Mouse (Mus musculus): ENCODE measurements around the gene Nup107.

Gene Nup107

DNA sequence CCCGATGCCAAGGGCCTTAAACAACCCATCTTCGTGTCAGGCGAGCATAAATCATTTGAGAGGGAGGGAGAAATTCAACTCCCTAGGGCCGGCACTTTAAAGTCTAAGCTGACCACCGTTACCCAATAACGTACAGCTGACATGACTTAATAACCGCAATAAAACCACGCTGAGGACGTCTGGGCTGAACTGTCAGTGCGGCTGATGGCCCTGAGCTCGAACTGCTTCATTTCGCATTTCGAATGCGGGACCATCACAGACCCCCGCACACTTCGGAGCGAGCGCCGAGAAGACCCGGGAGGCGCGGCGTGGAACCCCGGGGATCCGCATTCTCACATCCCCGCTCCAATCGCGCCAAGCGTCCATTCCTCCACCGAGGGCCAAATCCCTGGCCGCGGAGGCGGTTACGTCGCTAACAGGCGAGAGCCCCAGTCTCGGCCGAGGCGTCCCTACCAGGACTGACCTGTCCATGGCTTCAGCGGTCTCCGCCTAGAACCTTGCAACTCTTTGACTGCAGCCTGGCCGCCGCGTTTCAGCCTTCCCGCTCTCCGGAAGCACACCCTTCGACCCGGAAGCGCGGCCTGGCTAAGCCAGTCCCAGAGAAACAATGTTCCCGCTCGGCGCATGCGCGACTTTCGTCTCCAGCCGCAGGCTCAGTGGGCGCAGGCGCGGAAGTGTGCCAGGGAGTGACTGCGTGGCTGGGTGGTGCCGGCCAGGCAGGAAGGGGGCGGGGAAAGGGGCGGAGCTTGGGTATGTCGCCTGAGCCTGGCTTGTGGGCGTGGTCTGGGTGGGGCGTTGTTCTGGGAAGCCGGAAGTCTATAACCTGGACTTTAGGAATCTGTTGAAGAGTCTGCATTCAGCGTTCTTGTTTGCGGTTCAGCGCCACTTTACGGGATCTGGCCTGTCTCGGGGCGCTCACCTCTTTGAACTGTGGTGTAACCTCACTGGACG lies at the start of gene Nup107:
Gene Nup107 (minus strand): TSS at position 565 of the 951 bp plus-strand sequence.
- DNase-seq: peak; percentile 100

- DNase-seq: no peak
These were observed 49.3 kb upstream of the Nup107 start for GRCm38 (mm10) chr10:117841765-117842164.

DNA sequence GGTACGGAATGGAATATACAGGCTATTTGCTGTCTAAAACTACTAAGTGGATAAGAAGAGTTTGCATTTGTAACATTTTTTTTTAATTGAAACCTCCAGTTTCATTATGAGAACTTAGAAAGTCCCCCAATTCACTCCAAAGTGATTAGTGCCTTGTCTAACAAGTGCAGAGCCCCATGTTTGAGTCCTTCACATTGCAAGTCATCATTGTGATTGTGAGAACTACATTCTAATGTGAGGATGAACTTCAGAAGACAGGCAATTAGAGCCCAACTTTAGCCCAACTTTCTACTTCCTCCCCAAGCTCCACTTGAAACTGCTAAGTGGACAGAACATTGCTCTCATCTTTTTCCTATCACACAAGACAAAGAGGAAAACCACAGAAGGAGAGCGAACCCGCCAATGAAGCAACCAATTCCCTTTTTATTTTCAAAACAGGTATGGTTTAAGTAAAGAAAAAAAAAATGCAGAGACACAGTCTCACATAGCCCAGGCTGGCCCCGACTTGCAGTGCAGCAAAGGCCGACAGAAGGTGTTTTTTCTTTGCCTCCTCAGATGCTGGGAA lies 48.0 kb upstream of the Nup107 start:
- DNase-seq: no peak

- DNase-seq: no peak
These were observed 47.2 kb upstream of the Nup107 start for GRCm38 (mm10) chr10:117839737-117840136.

GRCm38 (mm10) chr10:117838924-117839323 lies 46.4 kb upstream of the Nup107 start:
- peak; percentile 20 to 33 for DNase-seq

GRCm38 (mm10) chr10:117836354-117836753 lies 43.8 kb upstream of the Nup107 start:
- DNase-seq: no peak

DNA sequence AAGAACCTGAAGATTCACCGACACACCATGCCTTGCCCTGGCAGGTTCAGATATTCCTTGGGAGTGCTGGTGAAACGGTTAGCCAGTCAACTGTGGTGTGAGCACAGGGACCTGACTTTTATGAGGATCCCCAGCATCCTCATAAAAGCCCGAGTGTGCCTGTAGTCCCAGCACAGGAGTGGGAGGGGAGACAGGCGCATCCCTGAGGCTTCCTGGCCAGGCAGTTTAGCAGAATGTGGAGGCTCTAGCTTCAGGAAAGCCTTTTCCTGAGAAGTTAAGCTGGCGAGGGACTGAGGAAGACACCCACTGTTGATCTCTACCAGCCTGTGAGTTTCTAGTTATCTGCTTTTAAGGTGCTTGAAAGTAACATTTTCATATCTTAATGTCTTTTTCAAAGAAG lies 42.9 kb upstream of the Nup107 start:
- DNase-seq: peak in 1 of 2 experiments; percentile 27

- no peak for DNase-seq
These were observed 38.3 kb upstream of the Nup107 start for GRCm38 (mm10) chr10:117830797-117831196.

DNA sequence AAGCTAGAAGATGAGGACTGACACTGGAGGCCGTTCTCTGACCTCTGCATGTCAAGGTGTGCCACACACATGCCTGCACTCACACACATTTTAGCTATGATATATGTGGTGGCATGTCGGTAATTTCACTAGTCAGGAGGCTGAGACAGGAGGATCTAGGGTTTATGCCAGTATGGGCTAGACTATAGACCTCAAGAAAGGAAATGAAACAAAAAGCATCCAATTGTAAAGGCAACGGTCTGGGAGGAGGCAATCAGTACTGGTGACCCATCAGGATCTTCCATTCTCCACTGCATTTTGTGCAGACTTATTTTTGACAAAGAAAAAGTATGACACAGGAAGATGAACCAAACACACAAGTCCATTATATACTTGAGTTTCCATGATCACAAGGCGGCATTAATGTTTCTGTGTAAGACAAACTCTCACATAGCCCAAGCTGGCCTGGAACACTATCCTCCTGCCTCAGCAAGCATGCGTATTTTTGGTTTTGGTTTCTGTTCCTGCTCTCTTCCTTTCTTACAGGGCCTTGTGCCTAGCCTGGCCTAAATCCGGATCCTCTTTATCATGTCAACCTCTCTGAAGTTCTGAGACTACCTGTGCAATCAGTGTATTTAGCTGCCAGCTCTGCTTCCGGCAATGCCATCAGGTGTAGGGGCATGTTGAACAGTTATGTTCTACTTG lies 37.1 kb upstream of the Nup107 start:
- DNase-seq: no peak

- no peak for DNase-seq
These were observed 36.5 kb upstream of the Nup107 start for GRCm38 (mm10) chr10:117829022-117829421.

- no peak for DNase-seq
These were observed 36.0 kb upstream of the Nup107 start for GRCm38 (mm10) chr10:117828536-117828935.

GRCm38 (mm10) chr10:117824647-117825046 lies 32.1 kb upstream of the Nup107 start:
- no peak for DNase-seq

DNA sequence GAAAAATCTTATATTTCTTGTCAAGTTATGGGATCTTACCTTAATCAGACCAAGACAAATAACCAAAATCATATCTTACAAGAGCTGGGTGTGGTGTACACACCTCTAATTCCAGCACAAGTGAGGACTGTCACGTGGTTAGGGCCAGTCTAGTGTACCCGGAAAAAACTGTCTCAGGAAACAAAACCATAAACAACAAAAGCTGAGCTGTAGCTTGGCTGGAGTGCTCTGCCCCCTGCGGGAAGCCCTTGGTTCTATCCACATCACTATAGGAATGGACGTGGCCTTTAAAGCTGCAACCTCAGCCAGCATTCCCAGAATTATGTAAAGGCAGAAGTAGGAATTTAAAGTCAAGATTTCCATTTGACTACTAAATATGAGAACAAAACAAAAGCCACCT lies 31.6 kb upstream of the Nup107 start:
- DNase-seq: no peak

DNA sequence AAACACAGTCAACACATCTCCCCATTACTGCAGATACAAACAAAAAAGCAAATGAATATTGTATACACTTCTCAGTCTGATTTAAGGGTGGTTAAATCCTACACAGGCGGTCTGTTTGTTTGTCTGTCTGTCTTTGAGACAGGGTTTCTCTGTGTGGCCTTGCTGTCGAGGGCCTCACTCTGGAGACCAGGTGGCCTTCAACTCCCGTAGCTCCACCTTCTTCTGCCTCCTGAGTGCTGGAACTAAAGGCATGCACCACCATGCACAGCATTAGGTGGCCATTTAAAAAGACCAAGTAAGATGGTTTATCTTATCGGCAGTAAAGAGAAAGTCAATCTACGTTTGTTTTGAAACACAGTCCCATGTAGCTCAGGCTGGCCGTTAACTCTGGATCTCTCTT lies 30.8 kb upstream of the Nup107 start:
- no peak for DNase-seq

- DNase-seq: no peak
These were observed 26.1 kb upstream of the Nup107 start for GRCm38 (mm10) chr10:117818600-117818999.

GRCm38 (mm10) chr10:117816721-117817120 lies 24.2 kb upstream of the Nup107 start:
- DNase-seq: no peak

- DNase-seq: no peak
These were observed 20.0 kb upstream of the Nup107 start for GRCm38 (mm10) chr10:117812501-117812900.

DNA sequence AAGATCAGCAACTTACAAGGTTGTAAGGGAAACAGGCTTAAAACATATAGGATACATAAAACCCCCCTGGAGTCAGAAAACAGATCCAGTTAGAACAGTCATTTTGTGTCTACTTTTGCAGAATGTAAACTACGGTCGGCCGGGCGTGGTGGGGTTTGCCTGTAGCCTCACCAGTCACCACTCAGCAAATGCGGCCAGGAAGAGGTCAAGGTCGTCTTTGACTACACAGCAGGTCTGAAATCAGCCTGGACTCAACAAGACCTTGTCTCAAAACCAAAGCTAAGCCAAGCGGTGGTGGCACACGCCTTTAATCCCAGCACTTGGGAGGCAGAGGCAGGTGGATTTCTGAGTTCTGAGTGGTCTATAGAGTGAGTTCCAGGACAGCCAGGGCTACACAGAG lies 19.1 kb upstream of the Nup107 start:
- DNase-seq: no peak

GRCm38 (mm10) chr10:117810506-117810905 lies 18.0 kb upstream of the Nup107 start:
- no peak for DNase-seq

DNA sequence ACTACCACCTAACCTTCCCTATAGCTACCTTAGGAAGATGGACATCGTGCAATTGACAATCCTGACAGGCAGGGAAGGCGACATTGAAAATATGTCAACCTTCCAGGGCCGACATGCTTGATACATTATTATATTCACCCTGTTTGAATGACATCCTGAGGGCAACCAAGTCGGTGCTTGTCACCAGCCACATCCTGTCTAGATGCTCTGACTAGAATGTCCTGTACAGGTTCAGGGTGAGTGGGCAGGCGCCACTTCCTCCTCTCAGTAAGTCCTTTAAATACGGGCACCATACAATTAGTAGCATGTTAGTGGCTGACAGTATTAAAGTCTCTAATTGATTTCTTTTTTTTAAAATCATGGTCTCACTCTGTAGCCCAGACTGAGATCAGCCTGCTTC lies 15.6 kb upstream of the Nup107 start:
- no peak for DNase-seq

DNA sequence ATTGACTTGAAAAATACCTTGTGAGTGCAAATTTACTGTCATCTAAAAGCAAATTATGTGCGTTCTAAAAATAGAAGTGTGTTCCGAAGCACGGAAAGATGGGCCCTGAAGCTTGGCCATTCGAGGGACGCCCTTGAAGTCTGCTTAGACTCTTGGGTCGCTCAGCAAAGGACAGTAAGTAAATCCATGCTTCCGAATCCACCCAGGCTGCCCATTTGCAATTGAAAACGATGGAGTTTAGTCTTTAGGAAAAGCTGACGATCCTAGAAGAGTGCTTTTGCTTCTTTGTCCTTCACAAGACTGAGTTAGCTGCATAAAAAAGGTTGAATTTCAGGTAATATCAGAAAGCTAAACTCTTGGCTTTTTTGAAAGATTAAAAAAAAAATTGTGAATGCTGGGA lies 13.4 kb upstream of the Nup107 start:
- no peak for DNase-seq

- no peak for DNase-seq
These were observed 11.7 kb upstream of the Nup107 start for GRCm38 (mm10) chr10:117803870-117804850.

Measured in kidney, postnatal 4 days (tissue).